Mouse (Mus musculus) cerebellum, adult 2 months (tissue): ENCODE results near the gene Anks1b.

Experiments
- CTCF ChIP-seq: fragments of 200-500 bp; IDR thresholded peaks from 2 replicates; pipeline ENCODE4 v1.5.1; 2011; ENCODE audit warnings: low read depth, mild to moderate bottlenecking, control low read depth, low read length, moderate library complexity, borderline replicate concordance; ENCODE audit not compliant: insufficient read depth
- POLR2A ChIP-seq: fragments of 200-500 bp; IDR thresholded peaks from 2 replicates; pipeline ENCODE4 v1.6.1; 2011; ENCODE audit warnings: low read length, control low read depth, borderline replicate concordance; ENCODE audit not compliant: insufficient read depth

GRCm38 (mm10) chr10:90441656-90442055, 568.3 kb downstream of the Anks1b start:
- TF ChIP-seq CTCF (no peak), POLR2A (no peak)
